Mouse (Mus musculus): ENCODE data around the gene Mas1. TPM values are rescaled to one million over a fixed set of nuclear protein-coding genes. Genes with fewer than 3 reads are reported as not detected.

The Mas1 gene
- polyA plus RNA-seq, 1 experiment from 2014 or later = 1.7 TPM

- Histone ChIP-seq H3K4me2 (replicated peaks; ENCODE audit: low read depth, low read length) (no peak overlapping the region), H3K4me3 (ENCODE audit: low read depth, low read length) (no peak overlapping the region), H3K27me3 (ENCODE audit: control insufficient read depth, insufficient read depth, low read length) (no peaks in the 10 kb centered on the region), H3K27ac (ENCODE audit: low read length) (no peak overlapping the region), H3K9me3 (ENCODE audit: control insufficient read depth, low read depth, low read length) (no peaks in the 10 kb centered on the region), H3K4me1 (ENCODE audit: control insufficient read depth, insufficient read depth, low read length) (peaks cover 4% of the 10 kb centered on the region; the same call in 1 of the 2 replicates), H3K36me3 (ENCODE audit: control insufficient read depth, insufficient read depth, low read length) (no peaks in the 10 kb centered on the region; the same call in 1 of the 2 replicates), H3K9ac (replicated peaks; ENCODE audit: low read depth, low read length) (no peak overlapping the region)
- ATAC-seq (ENCODE audit: insufficient number of reproducible peaks, insufficient read depth, low FRiP score, low read depth) = 0 out of 2 replicates have a peak, but pooled peaks have one; percentile 38
- WGBS = 57% methylated on average over 15 of the region's 15 CpGs
Observed at GRCm38 (mm10) chr17:12887021-12887775, 19.3 kb upstream of the Mas1 start.

GRCm38 (mm10) chr17:12886620-12887019, 18.7 kb upstream of the Mas1 start:
- Histone ChIP-seq H3K27me3 (ENCODE audit: control insufficient read depth, insufficient read depth, low read length) (no peaks in the 10 kb centered on the region), H3K4me2 (replicated peaks; ENCODE audit: low read depth, low read length) (no peak overlapping the region), H3K4me1 (ENCODE audit: control insufficient read depth, insufficient read depth, low read length) (peaks cover 4% of the 10 kb centered on the region; the same call in 1 of the 2 replicates), H3K36me3 (ENCODE audit: control insufficient read depth, insufficient read depth, low read length) (no peaks in the 10 kb centered on the region; the same call in 1 of the 2 replicates), H3K4me3 (ENCODE audit: low read depth, low read length) (no peak overlapping the region), H3K27ac (ENCODE audit: low read length) (no peak overlapping the region), H3K9me3 (ENCODE audit: control insufficient read depth, low read depth, low read length) (no peaks in the 10 kb centered on the region), H3K9ac (replicated peaks; ENCODE audit: low read depth, low read length) (no peak overlapping the region)
- WGBS = 28% methylated on average over 6 of the region's 6 CpGs
- ATAC-seq (ENCODE audit: insufficient number of reproducible peaks, insufficient read depth, low FRiP score, low read depth) = no peak

- no peak overlapping the region for H3K9ac ChIP-seq (replicated peaks; ENCODE audit: low read depth, low read length)
- H3K36me3 ChIP-seq (ENCODE audit: control insufficient read depth, insufficient read depth, low read length) = no peaks in the 10 kb centered on the region
- no peak overlapping the region for H3K27ac ChIP-seq (ENCODE audit: low read length)
- H3K9me3 ChIP-seq (ENCODE audit: control insufficient read depth, low read depth, low read length) = no peaks in the 10 kb centered on the region
- H3K4me1 ChIP-seq (ENCODE audit: control insufficient read depth, insufficient read depth, low read length) = no peaks in the 10 kb centered on the region
- H3K27me3 ChIP-seq (ENCODE audit: control insufficient read depth, insufficient read depth, low read length) = no peaks in the 10 kb centered on the region
- H3K4me2 ChIP-seq (replicated peaks; ENCODE audit: low read depth, low read length) = no peak overlapping the region
- no peak for ATAC-seq (ENCODE audit: insufficient number of reproducible peaks, insufficient read depth, low FRiP score, low read depth)
- no peak overlapping the region for H3K4me3 ChIP-seq (ENCODE audit: low read depth, low read length)
- 88% methylated on average over 1 of the region's 1 CpGs for WGBS
Observed at GRCm38 (mm10) chr17:12881216-12881615, 13.3 kb upstream of the Mas1 start.

- Histone ChIP-seq H3K9ac (replicated peaks; ENCODE audit: low read depth, low read length) (no peak overlapping the region), H3K9me3 (ENCODE audit: control insufficient read depth, low read depth, low read length) (no peaks in the 10 kb centered on the region), H3K27ac (ENCODE audit: low read length) (no peak overlapping the region), H3K4me3 (ENCODE audit: low read depth, low read length) (no peak overlapping the region), H3K4me2 (replicated peaks; ENCODE audit: low read depth, low read length) (peak overlapping the region; percentile 36), H3K36me3 (ENCODE audit: control insufficient read depth, insufficient read depth, low read length) (no peaks in the 10 kb centered on the region), H3K4me1 (ENCODE audit: control insufficient read depth, insufficient read depth, low read length) (no peaks in the 10 kb centered on the region), H3K27me3 (ENCODE audit: control insufficient read depth, insufficient read depth, low read length) (no peaks in the 10 kb centered on the region)
- peak; percentile 84; the same call in 1 of the 2 replicates for ATAC-seq (ENCODE audit: insufficient number of reproducible peaks, insufficient read depth, low FRiP score, low read depth)
- 4% methylated on average over 14 of the region's 14 CpGs for WGBS
Observed at GRCm38 (mm10) chr17:12880178-12880577, 12.2 kb upstream of the Mas1 start.

- Histone ChIP-seq H3K4me2 (replicated peaks; ENCODE audit: low read depth, low read length) (no peak within 1 kb of the TSS), H3K4me3 (ENCODE audit: low read depth, low read length) (no peak within 1 kb of the TSS), H3K9me3 (ENCODE audit: control insufficient read depth, low read depth, low read length) (no peaks in the 10 kb centered on the region), H3K27ac (ENCODE audit: low read length) (no peak within 1 kb of the TSS), H3K27me3 (ENCODE audit: control insufficient read depth, insufficient read depth, low read length) (no peaks in the 10 kb centered on the region), H3K4me1 (ENCODE audit: control insufficient read depth, insufficient read depth, low read length) (no peaks in the 10 kb centered on the region), H3K36me3 (ENCODE audit: control insufficient read depth, insufficient read depth, low read length) (no peaks in the 10 kb centered on the region), H3K9ac (replicated peaks; ENCODE audit: low read depth, low read length) (no peak within 1 kb of the TSS)
- no peak for ATAC-seq (ENCODE audit: insufficient number of reproducible peaks, insufficient read depth, low FRiP score, low read depth)
- 77% methylated on average over 5 of the region's 5 CpGs for WGBS
Observed at GRCm38 (mm10) chr17:12875734-12876133, 7.8 kb upstream of the Mas1 start, which contains the start of gene Mrgprh. Gene Mrgprh, plus strand, starts transcription at chr17:12876034.

- Histone ChIP-seq H3K4me2 (replicated peaks; ENCODE audit: low read depth, low read length) (no peak overlapping the region), H3K9ac (replicated peaks; ENCODE audit: low read depth, low read length) (no peak overlapping the region), H3K36me3 (ENCODE audit: control insufficient read depth, insufficient read depth, low read length) (no peaks in the 10 kb centered on the region)
Observed at GRCm38 (mm10) chr17:12872275-12873028, 4.5 kb upstream of the Mas1 start.

GRCm38 (mm10) chr17:12868640-12869039, 697 bp upstream of the Mas1 start:
- Histone ChIP-seq H3K36me3 (ENCODE audit: control insufficient read depth, insufficient read depth, low read length) (no peaks in the 10 kb centered on the region), H3K4me3 (ENCODE audit: low read depth, low read length) (no peak overlapping the region), H3K4me1 (ENCODE audit: control insufficient read depth, insufficient read depth, low read length) (peaks cover 9% of the 10 kb centered on the region; the same call in 1 of the 2 replicates), H3K9ac (replicated peaks; ENCODE audit: low read depth, low read length) (no peak overlapping the region), H3K9me3 (ENCODE audit: control insufficient read depth, low read depth, low read length) (no peaks in the 10 kb centered on the region), H3K4me2 (replicated peaks; ENCODE audit: low read depth, low read length) (no peak overlapping the region), H3K27me3 (ENCODE audit: control insufficient read depth, insufficient read depth, low read length) (no peaks in the 10 kb centered on the region), H3K27ac (ENCODE audit: low read length) (no peak overlapping the region; the same call in 1 of the 2 replicates)
- WGBS = 20% methylated on average over 4 of the region's 4 CpGs
- ATAC-seq (ENCODE audit: insufficient number of reproducible peaks, insufficient read depth, low FRiP score, low read depth) = no peak

More at GRCm38 (mm10) chr17:12872275-12873028, 4.5 kb upstream of the Mas1 start:
- WGBS = 69% methylated on average over 16 of the region's 16 CpGs
- Histone ChIP-seq H3K9me3 (ENCODE audit: control insufficient read depth, low read depth, low read length) (no peaks in the 10 kb centered on the region), H3K27me3 (ENCODE audit: control insufficient read depth, insufficient read depth, low read length) (no peaks in the 10 kb centered on the region), H3K4me1 (ENCODE audit: control insufficient read depth, insufficient read depth, low read length) (peaks cover 9% of the 10 kb centered on the region; the same call in 1 of the 2 replicates), H3K4me3 (ENCODE audit: low read depth, low read length) (no peak overlapping the region), H3K27ac (ENCODE audit: low read length) (no peak overlapping the region)
- no peak for ATAC-seq (ENCODE audit: insufficient number of reproducible peaks, insufficient read depth, low FRiP score, low read depth)

- Histone ChIP-seq H3K27me3 (ENCODE audit: control insufficient read depth, insufficient read depth, low read length) (no peaks in the 10 kb centered on the region), H3K4me2 (replicated peaks; ENCODE audit: low read depth, low read length) (no peak overlapping the region), H3K4me1 (ENCODE audit: control insufficient read depth, insufficient read depth, low read length) (peaks cover 9% of the 10 kb centered on the region; the same call in 1 of the 2 replicates), H3K9me3 (ENCODE audit: control insufficient read depth, low read depth, low read length) (no peaks in the 10 kb centered on the region), H3K9ac (replicated peaks; ENCODE audit: low read depth, low read length) (no peak overlapping the region), H3K4me3 (ENCODE audit: low read depth, low read length) (no peak overlapping the region), H3K36me3 (ENCODE audit: control insufficient read depth, insufficient read depth, low read length) (no peaks in the 10 kb centered on the region), H3K27ac (ENCODE audit: low read length) (no peak overlapping the region)
- WGBS = 81% methylated on average over 10 of the region's 10 CpGs
- ATAC-seq (ENCODE audit: insufficient number of reproducible peaks, insufficient read depth, low FRiP score, low read depth) = no peak
Observed at GRCm38 (mm10) chr17:12866853-12867252, 1.1 kb downstream of the Mas1 start.

All from stomach, embryonic 14.5 days (tissue).